Mouse (Mus musculus): Measurements from ENCODE around the gene Gm11562.
"Not testable (repeated sequence)": the region's sequence is repeated elsewhere in the genome, so short reads cannot be mapped to it uniquely, and the experiment has no call there.

The Gm11562 gene

DNA sequence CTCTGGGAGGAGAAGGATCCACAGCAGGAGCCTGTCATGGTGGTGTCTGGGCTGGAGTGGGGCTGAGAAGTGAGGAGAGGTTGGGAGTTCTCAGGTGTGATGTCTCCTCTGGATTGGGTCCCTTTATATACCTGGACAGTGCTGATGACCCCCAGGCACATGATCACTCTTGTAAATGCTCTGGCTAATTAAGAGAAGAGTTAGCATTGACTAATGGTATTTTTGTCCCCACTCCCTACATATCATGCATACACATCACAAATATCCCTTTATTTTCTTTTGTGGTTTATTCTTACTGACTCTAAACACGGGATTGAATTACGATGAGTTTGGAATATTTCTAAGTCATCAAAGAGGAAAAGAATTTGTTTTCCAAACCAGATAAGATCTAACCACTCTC, at the start of gene Gm11562:
TSS of gene Gm11562 (minus strand) at position 101 of the 400 bp plus-strand sequence.
- no peak for DNase-seq

DNA sequence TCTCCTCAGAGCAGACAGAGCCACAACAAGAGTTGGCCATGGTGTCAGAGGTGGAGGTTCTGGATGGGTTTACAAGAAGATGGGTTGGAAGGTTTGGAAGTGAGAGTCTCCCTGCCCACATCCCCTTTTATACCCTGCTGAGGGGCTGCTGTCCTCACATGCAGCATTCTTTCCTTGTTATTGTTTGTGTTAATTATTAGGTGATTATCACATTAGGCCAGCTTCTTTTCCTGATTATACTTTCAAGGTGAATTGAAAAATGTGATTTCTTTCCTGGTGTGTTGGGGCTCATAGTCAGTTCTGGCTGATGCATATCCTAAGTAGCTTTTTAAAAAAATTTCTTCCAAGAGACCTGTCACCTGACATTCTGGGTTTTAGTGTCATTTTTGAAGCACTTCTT, 45.6 kb upstream of the Gm11562 start, which contains the start of gene Krtap4-6:
TSS of gene Krtap4-6 (minus strand) at position 101 of the 400 bp plus-strand sequence.
- no peak for DNase-seq

DNA sequence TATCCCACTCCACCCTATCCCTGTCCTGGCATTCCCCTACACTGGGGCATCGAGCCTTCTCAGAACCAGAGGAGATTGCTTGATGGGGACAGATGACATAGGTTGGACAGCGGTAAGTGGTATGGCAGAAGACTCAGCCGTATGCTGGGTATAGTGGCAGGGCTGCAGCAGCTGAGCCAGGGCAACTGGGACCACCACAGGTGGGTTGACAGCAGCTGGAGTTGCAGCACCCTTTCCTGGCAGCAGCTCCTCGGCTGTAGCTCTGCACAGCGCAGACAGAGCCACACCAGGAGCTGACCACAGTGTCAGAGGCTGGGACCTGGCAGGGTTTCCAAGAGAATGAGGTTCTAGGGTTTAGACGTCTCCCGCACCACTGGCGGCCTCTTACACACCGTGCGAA, 42.6 kb upstream of the Gm11562 start:
- DNase-seq: no peak

DNA sequence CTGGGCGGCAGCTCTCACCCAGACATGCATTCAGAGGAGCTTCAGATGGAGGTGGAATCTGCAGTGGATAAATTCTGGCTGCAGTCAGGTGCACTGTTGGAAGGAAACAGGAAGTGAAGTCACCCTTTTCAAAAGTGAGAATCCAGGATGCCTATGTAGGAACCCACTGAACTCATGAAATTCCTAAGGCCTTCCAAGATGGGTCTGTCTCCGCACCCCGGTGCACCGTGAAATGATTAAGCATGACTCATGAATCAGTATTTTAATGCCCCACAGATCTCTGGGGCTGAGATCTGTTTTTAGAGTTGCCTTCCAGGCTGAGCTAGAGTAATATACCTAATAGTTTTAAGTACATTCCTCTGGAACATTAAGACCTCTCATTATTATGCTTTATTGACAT, 39.0 kb upstream of the Gm11562 start:
- DNase-seq: no peak

DNA sequence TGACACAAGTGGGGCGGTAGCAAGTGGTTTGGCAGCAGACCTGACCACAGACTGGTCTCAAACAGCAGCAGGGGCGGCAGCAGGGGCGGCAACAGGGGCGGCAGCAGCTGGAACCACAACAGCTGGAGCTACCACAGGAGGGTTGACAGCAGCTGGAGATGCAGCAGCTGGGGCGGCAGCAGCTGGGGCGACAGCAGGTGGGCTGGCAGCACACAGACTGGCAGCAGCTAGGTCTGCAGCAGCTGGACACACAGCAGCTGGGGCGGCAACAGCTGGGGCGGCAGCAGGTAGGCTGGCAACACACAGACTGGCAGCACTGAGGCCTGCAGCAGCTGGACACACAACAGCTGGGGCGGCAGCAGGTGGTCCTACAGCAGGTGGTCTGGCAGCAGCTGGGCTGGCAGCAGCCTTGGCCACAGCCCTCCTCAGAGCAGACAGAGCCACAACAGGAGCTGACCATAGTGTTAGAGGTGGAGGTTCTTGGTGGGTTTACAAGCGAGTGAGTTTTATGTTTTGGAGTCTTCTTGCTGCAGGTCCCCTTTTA, 38.3 kb upstream of the Gm11562 start, which contains the start of gene Gm11563:
TSS of gene Gm11563 (minus strand) at position 494 of the 544 bp plus-strand sequence.
- not testable (repeated sequence) for DNase-seq

DNA sequence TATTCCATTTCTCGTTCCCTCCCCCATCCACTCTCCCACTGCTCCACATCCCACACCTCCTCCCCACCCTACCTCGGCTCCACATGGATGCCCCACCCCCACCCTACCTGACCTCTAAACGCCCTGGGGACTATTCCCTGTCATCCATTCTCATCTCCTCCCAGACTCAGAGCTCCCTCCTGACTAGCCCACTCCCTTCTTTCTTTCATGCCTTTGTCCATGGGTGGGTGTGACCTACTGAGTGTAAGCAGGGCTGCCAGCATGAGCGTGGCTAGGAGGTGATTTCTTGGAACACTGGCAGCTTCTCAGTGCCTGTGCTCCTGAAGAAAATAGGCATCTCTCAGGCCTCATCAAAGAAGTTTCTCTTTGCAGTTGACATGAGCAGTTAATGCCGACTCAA, 36.8 kb upstream of the Gm11562 start:
- no peak for DNase-seq

- DNase-seq: no peak
These were observed 29.9 kb upstream of the Gm11562 start, which contains the start of gene Gm11555 for GRCm38 (mm10) chr11:99650136-99650535. Gm11555 (minus strand) TSS chr11:99650236.

- no peak for DNase-seq
These were observed 26.2 kb upstream of the Gm11562 start for GRCm38 (mm10) chr11:99646444-99646843.

DNA sequence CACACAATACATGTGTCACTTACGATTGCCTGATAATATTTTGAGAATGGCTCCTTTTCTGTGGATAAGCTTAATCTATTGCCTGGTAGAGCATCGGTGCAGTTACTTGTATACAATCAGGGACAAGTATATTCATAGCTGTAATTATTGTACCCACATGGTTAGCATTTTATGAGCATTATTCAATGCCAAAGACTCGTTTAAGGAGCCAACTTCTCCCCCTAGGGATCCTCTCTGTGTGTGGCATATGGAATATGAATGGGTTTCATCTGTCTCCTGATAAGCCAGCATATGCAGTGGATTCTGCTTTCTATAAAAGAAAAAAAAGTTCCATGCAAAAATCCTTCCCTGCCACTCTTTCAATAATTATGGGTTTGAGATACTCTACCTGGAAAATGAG, 24.1 kb upstream of the Gm11562 start:
- no peak for DNase-seq

GRCm38 (mm10) chr11:99643635-99644139, 23.5 kb upstream of the Gm11562 start, which contains the start of gene Krtap4-7:
Krtap4-7 (minus strand) TSS chr11:99644089.
- DNase-seq: not testable (repeated sequence)

DNA sequence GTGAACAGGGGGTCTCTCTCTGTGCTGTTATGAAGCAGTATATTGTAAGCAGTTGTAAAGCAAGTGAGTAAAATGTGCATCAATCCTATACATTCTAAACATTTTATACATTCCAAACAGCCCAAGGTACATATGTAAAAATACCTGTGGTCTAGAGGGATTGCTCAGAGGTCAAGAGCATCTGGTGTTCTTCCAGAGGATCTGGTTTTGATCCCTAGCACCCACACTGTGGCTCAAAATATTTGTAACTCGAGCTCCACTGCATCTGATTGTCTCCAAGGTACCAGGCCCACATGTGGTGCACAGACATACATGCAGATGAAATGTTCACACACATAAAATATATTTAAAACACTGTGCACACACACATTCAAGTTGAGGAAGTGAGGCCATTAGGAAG, 20.7 kb upstream of the Gm11562 start:
- no peak for DNase-seq

DNA sequence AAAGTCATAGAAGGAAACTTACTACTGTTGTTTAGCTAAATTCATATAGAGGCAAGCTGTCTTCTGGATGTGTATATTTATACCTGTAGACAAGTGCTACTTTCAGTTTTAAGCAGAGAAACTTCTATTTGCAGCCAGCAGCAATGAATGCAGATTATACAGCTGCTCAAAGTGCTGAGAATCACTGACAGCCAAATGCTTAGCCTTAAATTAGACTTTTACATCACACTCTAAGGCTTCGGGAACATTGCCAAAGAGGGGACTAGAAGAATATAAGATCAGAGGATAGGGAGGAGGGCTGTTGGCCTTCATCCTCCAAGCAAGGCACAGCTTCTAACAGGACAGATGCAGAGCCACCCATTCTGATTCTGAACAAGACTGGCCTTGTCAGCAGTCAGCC, 16.9 kb upstream of the Gm11562 start:
- no peak for DNase-seq

DNA sequence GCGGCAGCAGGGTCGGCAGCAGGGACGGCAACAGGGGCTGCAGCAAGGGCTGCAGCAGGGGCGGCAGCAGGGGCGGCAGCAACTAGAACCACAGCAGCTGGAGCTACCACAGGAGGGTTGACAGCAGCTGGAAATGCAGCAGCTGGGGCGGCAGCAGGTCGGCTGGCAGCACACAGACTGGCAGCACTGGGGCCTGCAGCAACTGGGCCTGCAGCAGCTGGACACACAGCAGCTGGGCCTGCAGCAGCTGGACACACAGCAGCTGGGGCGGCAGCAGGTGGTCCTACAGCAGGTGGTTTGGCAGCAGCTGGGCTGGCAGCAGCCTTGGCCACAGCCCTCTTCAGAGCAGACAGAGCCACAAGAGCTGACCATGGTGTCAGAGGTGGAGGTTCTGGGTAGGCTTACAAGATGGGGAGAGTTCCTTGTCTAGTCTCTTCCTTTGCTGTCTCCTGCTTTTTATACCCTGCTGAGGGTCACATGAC, 14.5 kb upstream of the Gm11562 start, which contains the start of gene Krtap4-2:
TSS of gene Krtap4-2 (minus strand) at position 432 of the 482 bp plus-strand sequence.
- DNase-seq: no peak

DNA sequence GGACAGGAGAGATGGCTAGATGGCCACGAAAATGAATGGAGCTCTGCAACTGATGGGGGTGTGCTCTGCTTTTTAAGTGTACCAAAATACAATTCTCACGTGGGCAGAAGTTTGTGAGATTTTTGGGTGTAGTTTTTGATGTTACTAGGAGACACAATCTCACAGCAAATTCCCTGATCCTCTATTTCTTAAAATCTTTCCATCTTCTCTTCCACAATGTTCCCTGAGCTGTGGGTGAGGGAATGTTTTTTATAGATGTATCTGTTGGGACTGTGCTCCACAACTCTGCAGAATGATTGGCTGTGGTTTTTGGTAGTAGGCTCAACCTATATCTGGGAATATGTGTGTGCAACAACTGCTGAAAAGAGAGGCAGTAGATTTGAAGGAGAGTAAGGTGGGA, 13.1 kb upstream of the Gm11562 start:
- no peak for DNase-seq

GRCm38 (mm10) chr11:99630890-99631289, 10.7 kb upstream of the Gm11562 start:
- DNase-seq: no peak

- no peak for DNase-seq
These were observed 7.9 kb upstream of the Gm11562 start, which contains the start of gene Krtap4-1 for GRCm38 (mm10) chr11:99628138-99628537. Krtap4-1 (minus strand) TSS chr11:99628238.

DNA sequence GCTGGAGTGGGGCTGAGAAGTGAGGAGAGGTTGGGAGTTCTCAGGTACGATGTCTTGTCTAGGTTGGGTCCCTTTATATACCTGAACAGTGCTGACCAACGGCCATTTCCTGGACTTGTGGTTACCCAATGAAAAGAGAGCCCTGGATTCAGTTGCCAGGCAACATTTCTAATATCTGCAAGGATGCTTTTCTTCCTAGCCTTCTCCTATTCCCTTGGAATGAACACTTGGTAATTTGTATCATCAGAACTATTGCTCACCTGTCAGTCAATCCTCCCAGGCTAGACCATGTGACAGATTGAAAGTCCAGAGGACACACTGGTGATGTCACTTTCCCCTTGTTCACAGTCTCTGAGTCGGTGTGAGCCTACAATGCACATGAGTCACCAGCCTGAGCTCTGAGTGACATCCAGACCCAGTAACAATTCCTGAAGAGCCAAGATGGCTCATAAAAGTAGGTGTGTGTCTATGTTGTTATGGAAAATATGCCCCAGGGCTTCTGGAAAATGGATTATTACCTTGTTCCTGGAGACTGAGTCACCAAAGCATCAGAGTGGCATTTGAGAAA, 5.4 kb downstream of the Gm11562 start, which contains the start of gene Krtap2-4:
TSS of gene Krtap2-4 (minus strand) at position 51 of the 568 bp plus-strand sequence.
- no peak for DNase-seq

DNA sequence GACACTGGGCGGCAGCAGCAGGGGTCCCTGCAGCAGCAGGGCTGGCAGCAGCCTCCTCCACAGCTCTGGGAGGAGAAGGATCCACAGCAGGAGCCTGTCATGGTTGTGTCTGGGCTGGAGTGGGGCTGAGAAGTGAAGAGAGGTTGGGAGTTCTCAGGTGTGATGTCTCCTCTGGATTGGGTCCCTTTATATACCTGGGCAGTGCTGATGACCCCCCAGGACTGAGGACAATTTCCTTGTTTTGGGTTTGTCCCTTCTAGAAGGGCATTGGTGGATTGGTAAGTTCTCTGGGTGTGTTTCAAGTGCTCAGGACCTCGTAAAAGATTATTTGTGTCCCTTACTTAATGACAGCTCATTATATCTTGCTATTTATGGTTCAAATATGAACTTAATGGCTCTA, 10.1 kb downstream of the Gm11562 start, which contains the start of gene Gm11937:
TSS of gene Gm11937 (minus strand) at position 101 of the 400 bp plus-strand sequence.
- not testable (repeated sequence) for DNase-seq

DNA sequence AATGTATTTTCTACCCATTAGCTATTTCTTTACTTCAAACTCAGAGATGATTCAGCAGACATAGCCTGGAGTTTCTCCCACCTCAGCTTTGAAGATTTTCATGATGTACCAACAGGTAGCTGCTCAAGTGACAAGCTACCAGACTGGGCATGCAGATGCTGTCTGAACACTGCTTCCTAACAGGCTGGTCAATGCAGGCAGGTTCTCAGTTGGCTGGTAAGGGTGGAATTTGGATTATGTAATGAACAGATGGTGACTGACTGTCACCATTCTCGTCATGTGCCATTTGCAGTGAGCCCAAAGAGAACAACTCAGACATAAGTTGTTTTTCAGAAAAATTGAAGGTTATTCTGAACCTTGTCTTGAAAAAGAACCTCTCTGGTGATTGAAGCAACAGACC, 11.1 kb downstream of the Gm11562 start:
- DNase-seq: no peak

DNA sequence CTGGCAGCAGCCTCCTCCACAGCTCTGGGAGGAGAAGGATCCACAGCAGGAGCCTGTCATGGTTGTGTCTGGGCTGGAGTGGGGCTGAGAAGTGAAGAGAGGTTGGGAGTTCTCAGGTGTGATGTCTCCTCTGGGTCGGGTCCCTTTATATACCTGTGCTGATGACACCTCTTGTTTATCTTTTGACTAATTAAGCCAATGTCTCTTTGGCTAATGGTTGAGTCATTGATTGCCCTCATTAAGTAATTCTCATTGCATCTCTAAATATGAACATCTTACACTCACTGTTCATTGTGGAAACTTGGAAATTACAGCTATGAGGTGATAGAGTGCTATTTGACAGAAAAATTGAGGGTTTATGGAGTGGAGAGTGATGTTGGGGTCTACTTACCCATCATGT, 17.0 kb downstream of the Gm11562 start, which contains the start of gene Gm11938:
TSS of gene Gm11938 (minus strand) at position 101 of the 400 bp plus-strand sequence.
- DNase-seq: not testable (repeated sequence)

GRCm38 (mm10) chr11:99597742-99598141, 22.5 kb downstream of the Gm11562 start, which contains the start of gene Krtap9-3:
Krtap9-3 (minus strand) TSS chr11:99598105.
- DNase-seq: not testable (repeated sequence)

GRCm38 (mm10) chr11:99590981-99591380, 29.3 kb downstream of the Gm11562 start, which contains the start of gene Krtap1-3:
Krtap1-3 (minus strand) TSS chr11:99591339.
- no peak for DNase-seq

DNA sequence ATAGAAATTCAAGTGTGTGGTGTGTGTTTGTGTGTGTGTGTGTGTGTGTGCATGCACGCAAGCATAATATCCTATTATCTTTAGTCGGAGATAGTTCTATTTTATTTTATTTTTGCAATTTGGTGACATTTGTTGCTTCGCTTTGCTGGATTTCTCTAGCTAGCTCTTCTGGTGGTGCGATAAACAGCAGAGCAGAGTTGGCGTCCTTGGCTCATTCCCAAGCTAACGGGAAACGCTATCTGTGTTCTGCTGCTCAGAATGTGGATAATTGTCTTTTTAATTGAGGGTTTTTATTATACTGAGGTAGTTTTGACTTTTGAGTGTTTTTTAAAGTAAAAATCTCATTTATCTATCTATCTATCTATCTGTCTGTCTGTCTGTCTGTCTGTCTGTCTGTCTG, 35.1 kb downstream of the Gm11562 start:
- DNase-seq: no peak
